Mouse (Mus musculus) CD4-positive helper T cell, adult 2 months (primary cell): Measurements from ENCODE around the gene Pkm.

Experiments used
- DNase-seq: peaks from one replicate; pipeline ENCODE4 v3.0.0-alpha.2; 2012; ENCODE audit warnings: low read depth, missing footprints, low spot score

The Pkm gene

GRCm38 (mm10) chr9:59666016-59666415, 9.8 kb downstream of the Pkm start:
- no peak for DNase-seq

GRCm38 (mm10) chr9:59666813-59667212, 10.6 kb downstream of the Pkm start:
- no peak for DNase-seq

- no peak for DNase-seq
Measured at GRCm38 (mm10) chr9:59667250-59667649, 11.1 kb downstream of the Pkm start.

- DNase-seq, result no peak
Measured at GRCm38 (mm10) chr9:59667904-59668303, 11.7 kb downstream of the Pkm start.

- DNase-seq, result no peak
Measured at GRCm38 (mm10) chr9:59668473-59668872, 12.3 kb downstream of the Pkm start.

GRCm38 (mm10) chr9:59669172-59669571, 13.0 kb downstream of the Pkm start:
- DNase-seq, result peak; percentile 30

- no peak for DNase-seq
Measured at GRCm38 (mm10) chr9:59672195-59672894, 16.2 kb downstream of the Pkm start.

GRCm38 (mm10) chr9:59673427-59673826, 17.3 kb downstream of the Pkm start:
- no peak for DNase-seq

- DNase-seq, result no peak
Measured at GRCm38 (mm10) chr9:59675598-59675997, 19.4 kb downstream of the Pkm start.

GRCm38 (mm10) chr9:59678313-59678712, 22.1 kb downstream of the Pkm start:
- DNase-seq, result peak; percentile 51

GRCm38 (mm10) chr9:59679678-59680533, 23.7 kb downstream of the Pkm start, which contains the start of gene Gramd2:
Gene Gramd2, plus strand, starts transcription at chr9:59680144.
- peak; percentile 41 for DNase-seq

GRCm38 (mm10) chr9:59680534-59680875, 24.3 kb downstream of the Pkm start:
- no peak for DNase-seq

GRCm38 (mm10) chr9:59684020-59684419, 27.9 kb downstream of the Pkm start:
- DNase-seq, result no peak

- no peak for DNase-seq
Measured at GRCm38 (mm10) chr9:59687416-59688046, 31.4 kb downstream of the Pkm start.

GRCm38 (mm10) chr9:59691635-59692094, 35.5 kb downstream of the Pkm start:
- no peak for DNase-seq

GRCm38 (mm10) chr9:59692145-59692544, 36.0 kb downstream of the Pkm start:
- no peak for DNase-seq

GRCm38 (mm10) chr9:59694571-59695450, 38.6 kb downstream of the Pkm start:
- no peak for DNase-seq

GRCm38 (mm10) chr9:59695451-59695813, 39.3 kb downstream of the Pkm start:
- no peak for DNase-seq

GRCm38 (mm10) chr9:59696381-59696780, 40.2 kb downstream of the Pkm start:
- DNase-seq, result no peak

- no peak for DNase-seq
Measured at GRCm38 (mm10) chr9:59701094-59701493, 44.9 kb downstream of the Pkm start.

- DNase-seq, result no peak
Measured at GRCm38 (mm10) chr9:59703099-59703498, 46.9 kb downstream of the Pkm start.
